14 mouse cellular contexts compared by ENCODE assay signal in genomic region chr1:85981738-85982357, GRCm38 (mm10). TPM values are rescaled to one million over a fixed set of nuclear protein-coding genes. Genes with fewer than 3 reads are reported as not detected.
DNase-seq lines count a peak whose midpoint lies in the region; ATAC-seq and TF ChIP-seq lines count a peak whose summit lies in the region.
"Had no signal": no experiment of that assay in that cellular context is flagged by ENCODE, and none has a peak within 500 bp of the region (broad histone marks: within the 10 kb centered on the region; RNA-seq: fewer than 3 reads in every experiment).

No protein-coding gene starts in this region.

- no peaks in the 10 kb centered on the region for H3K9me3 ChIP-seq in heart, postnatal 0 days (replicated peaks; ENCODE audit: control insufficient read depth, low read length)
- H3K9me3 ChIP-seq in heart, embryonic 12.5 days (replicated peaks): 0 out of 2 replicates have a peak, but pooled peaks cover 3% of the 10 kb centered on the region
- no peaks in the 10 kb centered on the region for H3K9me3 ChIP-seq in intestine, embryonic 15.5 days
- H3K9me3 ChIP-seq: embryonic facial prominence, embryonic 13.5 days; G1E; limb, embryonic 13.5 days; midbrain, embryonic 10.5 days had no signal

- no peak for TF ChIP-seq POLR2A in thymus, adult 2 months (IDR thresholded peaks at IDR 0.05; ENCODE audit: control insufficient read depth, extremely low read depth, insufficient read depth, low read length, poor library complexity)

- TF ChIP-seq EP300 in heart, postnatal 0 days (IDR thresholded peaks at IDR 0.05; ENCODE audit: low read depth): no peak

- H3K9ac ChIP-seq in heart, postnatal 0 days (replicated peaks; ENCODE audit: low read depth, low read length): no peak overlapping the region
- H3K9ac ChIP-seq in heart, embryonic 12.5 days: no peak overlapping the region
- no peak overlapping the region for H3K9ac ChIP-seq in intestine, embryonic 15.5 days
- H3K9ac ChIP-seq: embryonic facial prominence, embryonic 13.5 days; limb, embryonic 13.5 days had no signal

- no peak overlapping the region for H3K4me2 ChIP-seq in heart, postnatal 0 days (ENCODE audit: low read depth, low read length)
- H3K4me2 ChIP-seq in heart, embryonic 12.5 days: no peak overlapping the region
- H3K4me2 ChIP-seq in intestine, embryonic 15.5 days (replicated peaks): no peak overlapping the region
- H3K4me2 ChIP-seq: embryonic facial prominence, embryonic 13.5 days; limb, embryonic 13.5 days had no signal

- H3K4me3 ChIP-seq in heart, postnatal 0 days (ENCODE audit: low read depth, low read length): no peak overlapping the region
- H3K4me3 ChIP-seq in heart, embryonic 12.5 days: no peak overlapping the region
- H3K4me3 ChIP-seq in intestine, embryonic 15.5 days (replicated peaks): no peak overlapping the region
- H3K4me3 ChIP-seq in thymus, adult 2 months (ENCODE audit: control insufficient read depth, insufficient read depth, low read length): no peak overlapping the region
- H3K4me3 ChIP-seq: embryonic facial prominence, embryonic 13.5 days; limb, embryonic 13.5 days; midbrain, embryonic 10.5 days had no signal

- peak; percentile 50 for DNase-seq in heart, postnatal 0 days (ENCODE audit: low spot score)
- peak; percentile 57 to 62 for DNase-seq in spleen, postnatal 36 days (ENCODE audit: low spot score in 2 of 2)
- no peak for DNase-seq in spleen, postnatal 10 days (ENCODE audit: low spot score in 2 of 2)
- DNase-seq in right cerebral cortex, postnatal 25 days: no peak
- DNase-seq in thymus, adult 2 months: no peak

- 0 out of 2 replicates have a peak, but pooled peaks have one; percentile 24 for ATAC-seq in heart, postnatal 0 days (ENCODE audit: insufficient read depth, low read depth)
- ATAC-seq in heart, embryonic 12.5 days (ENCODE audit: insufficient number of reproducible peaks, low FRiP score): no peak
- ATAC-seq in intestine, embryonic 15.5 days: peak; percentile 71
- ATAC-seq in granulocyte monocyte progenitor cell, adult 5-6 weeks (replicated peaks; ENCODE audit: poor library complexity, severe bottlenecking): no peak

- no peak overlapping the region for H3K27ac ChIP-seq in heart, postnatal 0 days (ENCODE audit: low read depth)
- H3K27ac ChIP-seq in heart, embryonic 12.5 days (ENCODE audit: poor library complexity, severe bottlenecking): no peak overlapping the region
- no peak overlapping the region for H3K27ac ChIP-seq in intestine, embryonic 15.5 days
- no peak overlapping the region for H3K27ac ChIP-seq in thymus, adult 2 months (ENCODE audit: control insufficient read depth, insufficient read depth, low read length)
- H3K27ac ChIP-seq: embryonic facial prominence, embryonic 13.5 days; limb, embryonic 13.5 days; midbrain, embryonic 10.5 days had no signal

- H3K4me1 ChIP-seq in heart, postnatal 0 days (ENCODE audit: control insufficient read depth, insufficient read depth): no peaks in the 10 kb centered on the region; the same call in 1 of the 2 replicates
- H3K4me1 ChIP-seq in heart, embryonic 12.5 days (replicated peaks): peaks cover 15% of the 10 kb centered on the region
- 0 out of 2 replicates have a peak, but pooled peaks cover 3% of the 10 kb centered on the region for H3K4me1 ChIP-seq in intestine, embryonic 15.5 days (replicated peaks)
- H3K4me1 ChIP-seq in thymus, adult 2 months (replicated peaks; ENCODE audit: control insufficient read depth, insufficient read depth, low read length): no peaks in the 10 kb centered on the region; the same call in 1 of the 2 replicates
- H3K4me1 ChIP-seq: embryonic facial prominence, embryonic 13.5 days; limb, embryonic 13.5 days; midbrain, embryonic 10.5 days had no signal

- 13% methylated on average over 7 of the region's 7 CpGs for WGBS in heart, postnatal 0 days
- 30% methylated on average over 7 of the region's 7 CpGs for WGBS in heart, embryonic 12.5 days
- 41% methylated on average over 7 of the region's 7 CpGs for WGBS in intestine, embryonic 15.5 days
- WGBS in thymus, adult 2 months: 26% methylated on average over 7 of the region's 7 CpGs

- H3K36me3 ChIP-seq in heart, postnatal 0 days (replicated peaks; ENCODE audit: control insufficient read depth, insufficient read depth, low read length): no peaks in the 10 kb centered on the region
- no peaks in the 10 kb centered on the region for H3K36me3 ChIP-seq in heart, embryonic 12.5 days
- H3K36me3 ChIP-seq in intestine, embryonic 15.5 days: no peaks in the 10 kb centered on the region
- no peaks in the 10 kb centered on the region for H3K36me3 ChIP-seq in thymus, adult 2 months (ENCODE audit: control insufficient read depth, insufficient read depth, low read length)
- H3K36me3 ChIP-seq: embryonic facial prominence, embryonic 13.5 days; G1E; limb, embryonic 13.5 days; midbrain, embryonic 10.5 days had no signal

- no peaks in the 10 kb centered on the region for H3K27me3 ChIP-seq in heart, postnatal 0 days (ENCODE audit: control insufficient read depth, insufficient read depth, low read length)
- H3K27me3 ChIP-seq in heart, embryonic 12.5 days (replicated peaks): no peaks in the 10 kb centered on the region
- H3K27me3 ChIP-seq in intestine, embryonic 15.5 days (replicated peaks): no peaks in the 10 kb centered on the region
- no peaks in the 10 kb centered on the region for H3K27me3 ChIP-seq in thymus, adult 2 months (ENCODE audit: control insufficient read depth, insufficient read depth, low read length)
- H3K27me3 ChIP-seq: embryonic facial prominence, embryonic 13.5 days; limb, embryonic 13.5 days had no signal

- TF ChIP-seq CTCF in heart, postnatal 0 days (IDR thresholded peaks at IDR 0.05; ENCODE audit: low read depth): no peak
- no peak for TF ChIP-seq CTCF in thymus, adult 2 months (IDR thresholded peaks at IDR 0.05; ENCODE audit: borderline replicate concordance, control insufficient read depth, extremely low read depth, insufficient read depth, low read length, poor library complexity)

RNA-seq across cellular contexts. Expression of gene Gpr55, which starts 21.0 kb away (rescaled TPM):
- 0.15 TPM in 1 of 2 replicates, not detected in the other for total RNA-seq in heart, postnatal 0 days (2014; rRNA removed; ENCODE audit: low replicate concordance)
- polyA plus RNA-seq in heart, postnatal 0 days (2015; fragmentation: Nextera tagmentation; extraction: Ambion mirVana): 0.04 TPM in 1 of 2 replicates, not detected in the other
- 0.08 and 0.09 TPM in 2 replicates for polyA plus RNA-seq in heart, embryonic 12.5 days (2016; fragmentation: Nextera tagmentation; extraction: Ambion mirVana)
- polyA plus RNA-seq in intestine, embryonic 15.5 days (2015; fragmentation: Nextera tagmentation; extraction: Ambion mirVana): 0.04 and 0.10 TPM in 2 replicates
- total RNA-seq in granulocyte monocyte progenitor cell, adult 5-6 weeks (2014; fragmentation: Nextera tagmentation): not detected in 2 replicates
- not detected in 2 replicates for total RNA-seq in granulocyte monocyte progenitor cell, adult 5-6 weeks (2017)
- polyA plus RNA-seq in thymus, adult 2 months (2012; rRNA removed): 1.5 and 1.8 TPM in 2 replicates
- polyA plus RNA-seq: midbrain, embryonic 10.5 days had no signal

RNA-seq across cellular contexts. Expression of gene Spata3, which starts 34.8 kb away (rescaled TPM):
- not detected in 2 replicates for total RNA-seq in heart, postnatal 0 days (2014; rRNA removed; ENCODE audit: low replicate concordance)
- polyA plus RNA-seq in heart, postnatal 0 days (2015; fragmentation: Nextera tagmentation; extraction: Ambion mirVana): not detected in 2 replicates
- not detected in 2 replicates for polyA plus RNA-seq in heart, embryonic 12.5 days (2016; fragmentation: Nextera tagmentation; extraction: Ambion mirVana)
- not detected in 2 replicates for polyA plus RNA-seq in intestine, embryonic 15.5 days (2015; fragmentation: Nextera tagmentation; extraction: Ambion mirVana)
- not detected in 2 replicates for total RNA-seq in granulocyte monocyte progenitor cell, adult 5-6 weeks (2014; fragmentation: Nextera tagmentation)
- not detected in 2 replicates for total RNA-seq in granulocyte monocyte progenitor cell, adult 5-6 weeks (2017)
- polyA plus RNA-seq in thymus, adult 2 months (2012; rRNA removed): 0.49 TPM in 1 of 2 replicates, not detected in the other
- total RNA-seq: G1E had no signal
- polyA plus RNA-seq: embryonic facial prominence, embryonic 13.5 days; G1E; hindbrain, embryonic 11.5 days; limb, embryonic 13.5 days; midbrain, embryonic 10.5 days; urinary bladder, adult 2 months had no signal

RNA-seq across cellular contexts. Expression of gene 4933407L21Rik, which starts 53.6 kb away (rescaled TPM):
- not detected in 2 replicates for total RNA-seq in heart, postnatal 0 days (2014; rRNA removed; ENCODE audit: low replicate concordance)
- polyA plus RNA-seq in heart, postnatal 0 days (2015; fragmentation: Nextera tagmentation; extraction: Ambion mirVana): not detected in 2 replicates
- polyA plus RNA-seq in heart, embryonic 12.5 days (2016; fragmentation: Nextera tagmentation; extraction: Ambion mirVana): 0.08 TPM in 1 of 2 replicates, not detected in the other
- polyA plus RNA-seq in intestine, embryonic 15.5 days (2015; fragmentation: Nextera tagmentation; extraction: Ambion mirVana): 0.32 and 0.34 TPM in 2 replicates
- total RNA-seq in granulocyte monocyte progenitor cell, adult 5-6 weeks (2014; fragmentation: Nextera tagmentation): not detected in 2 replicates
- not detected in 2 replicates for total RNA-seq in granulocyte monocyte progenitor cell, adult 5-6 weeks (2017)
- polyA plus RNA-seq in thymus, adult 2 months (2012; rRNA removed): 1.5 and 2.2 TPM in 2 replicates
- polyA plus RNA-seq: G1E had no signal

Comparison
In these comparisons a context has a peak if more than half of its experiments do, and no peak if none do; other contexts are left out.
1. ATAC-seq: peak in heart, postnatal 0 days (single experiment) and intestine, embryonic 15.5 days (single experiment); none in heart, embryonic 12.5 days (single experiment) and granulocyte monocyte progenitor cell, adult 5-6 weeks (single experiment).
2. DNase-seq: peak in heart, postnatal 0 days (single experiment) and spleen, postnatal 36 days (2 of 2); none in spleen, postnatal 10 days (0 of 2), right cerebral cortex, postnatal 25 days (single experiment) and thymus, adult 2 months (single experiment).